Mouse (Mus musculus) limb, embryonic 14.5 days (tissue): ENCODE measurements around the gene H2-Ob. TPM values are rescaled to one million over a fixed set of nuclear protein-coding genes. Genes with fewer than 3 reads are reported as not detected.

Source experiments
- ATAC-seq: fragments of 200-750 bp; cut with Nextera tagmentation; 2 replicates; pipeline ENCODE4 v1.8.0; 2017; ENCODE audit warnings: low read depth, moderate number of reproducible peaks, moderate TSS enrichment; ENCODE audit not compliant: low FRiP score
- DNase-seq: peaks from one replicate; pipeline ENCODE4 v3.0.0-alpha.2; 2015; ENCODE audit warnings: low spot score
- H3K27ac ChIP-seq: fragments of 300-500 bp; sonication (generic); replicated peaks from 2 replicates; pipeline ENCODE4 v1.5.1; 2014; ENCODE audit warnings: low read depth, mild to moderate bottlenecking, low read length, moderate library complexity, mixed read lengths
- H3K27me3 ChIP-seq: fragments of 300-500 bp; sonication (generic); 2 replicates; pipeline ENCODE4 v1.6.1; 2014; ENCODE audit warnings: low read length, mixed read lengths; ENCODE audit not compliant: control insufficient read depth, insufficient read depth
- H3K36me3 ChIP-seq: fragments of 300-500 bp; sonication (generic); 2 replicates; pipeline ENCODE4 v1.6.1; 2014; ENCODE audit warnings: mild to moderate bottlenecking, low read length, moderate library complexity, mixed read lengths; ENCODE audit not compliant: control insufficient read depth, insufficient read depth
- H3K4me1 ChIP-seq: fragments of 300-500 bp; sonication (generic); 2 replicates; pipeline ENCODE4 v1.6.1; 2014; ENCODE audit warnings: antibody characterized with exemption, low read length, mixed read lengths; ENCODE audit not compliant: control insufficient read depth, insufficient read depth
- H3K4me2 ChIP-seq: fragments of 300-500 bp; sonication (generic); replicated peaks from 2 replicates; pipeline ENCODE4 v1.6.1; 2014; ENCODE audit warnings: low read depth, mild to moderate bottlenecking, low read length, moderate library complexity; ENCODE audit not compliant: severe bottlenecking
- H3K4me3 ChIP-seq: fragments of 300-500 bp; sonication (generic); replicated peaks from 2 replicates; pipeline ENCODE4 v1.5.1; 2014; ENCODE audit warnings: low read length
- H3K9ac ChIP-seq: fragments of 300-500 bp; sonication (generic); 2 replicates; pipeline ENCODE4 v1.6.1; 2014; ENCODE audit warnings: mild to moderate bottlenecking, low read depth, low read length, moderate library complexity; ENCODE audit not compliant: severe bottlenecking
- H3K9me3 ChIP-seq: fragments of 300-500 bp; sonication (generic); 2 replicates; pipeline ENCODE4 v1.6.1; 2016; ENCODE audit warnings: low read length; ENCODE audit not compliant: control insufficient read depth
- POLR2A ChIP-seq: fragments of 200-500 bp; IDR thresholded peaks from 2 replicates; pipeline ENCODE4 v1.8.0; 2012; ENCODE audit warnings: inconsistent platforms, mild to moderate bottlenecking, moderate library complexity, borderline replicate concordance; ENCODE audit not compliant: insufficient read depth, insufficient read length; ENCODE audit errors: extremely low read depth
- WGBS: fragments of 180-500 bp; shearing (Covaris S2); extraction: QIAGEN DNeasy Blood & Tissue Kit; methylation state at CpG from one replicate; pipeline ENCODE4 v1.1.7; 2014; 5-methylcytosine and 5-hydroxymethylcytosine counted together
- polyA plus RNA-seq, 2 experiments: library from polyadenylated mRNA; depleted of rRNA in 1 of 2; stranded (reverse) in 1 of 2; unstranded in 1 of 2; fragments of >200 nt; fragmentation: Nextera tagmentation in 1 of 2; extraction: Ambion mirVana in 1 of 2; gene quantifications; 2 replicates each; pipeline versions ENCODE4 v1.2.1 to v1.2.3; 2012 to 2014

The H2-Ob gene
- polyA plus RNA-seq, 2 experiments = 0.06 TPM; not detected in 1

DNA sequence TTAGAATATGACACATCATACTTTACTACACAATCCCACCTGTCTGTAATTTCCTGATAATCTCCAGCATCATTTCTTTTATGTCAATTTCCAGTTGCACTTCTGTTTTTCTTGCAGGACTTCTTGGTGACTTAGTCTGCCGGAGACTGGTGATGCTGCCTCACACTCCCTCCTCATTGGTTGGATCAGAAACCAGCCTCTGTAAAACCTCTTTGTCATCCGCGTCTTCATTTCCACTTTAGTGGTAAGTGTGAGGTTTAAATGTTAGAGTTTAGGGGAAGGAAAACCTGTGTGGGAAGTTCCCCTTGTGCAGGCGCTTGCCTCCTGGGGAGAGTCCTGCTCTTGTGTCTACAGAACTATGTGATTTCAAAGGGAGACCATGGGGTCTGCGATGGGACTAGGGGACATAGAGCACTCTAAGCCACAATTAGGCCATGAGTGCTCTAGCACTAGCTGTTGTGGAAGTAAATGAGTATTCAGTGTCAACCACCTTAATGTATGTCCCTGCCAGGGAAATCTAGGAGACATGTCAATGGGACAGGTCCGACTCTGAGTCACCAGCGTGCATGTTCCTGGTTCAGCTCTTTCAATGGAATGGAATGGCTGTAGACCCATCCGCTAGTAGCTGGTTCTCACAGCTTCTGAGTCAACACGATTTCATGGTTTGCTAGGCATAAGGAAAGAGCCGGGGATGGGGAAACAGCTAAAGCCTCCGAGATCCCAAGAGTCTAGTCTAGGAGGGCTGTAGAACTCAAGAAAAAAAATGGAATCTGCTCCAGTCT lies 19.1 kb downstream of the H2-Ob start, which contains the start of gene H2-Ab1:
Gene H2-Ab1, plus strand, starts transcription at position 96 of the 782 bp plus-strand sequence.
- no peak within 1 kb of the TSS for H3K27ac ChIP-seq
- no peaks in the 10 kb centered on the region for H3K4me1 ChIP-seq
- no peaks in the 10 kb centered on the region for H3K27me3 ChIP-seq
- DNase-seq (peak; percentile 73), ATAC-seq (no peak)
- no peak within 1 kb of the TSS for H3K4me3 ChIP-seq
- H3K4me2 ChIP-seq = no peak within 1 kb of the TSS
- no peaks in the 10 kb centered on the region for H3K9me3 ChIP-seq
- TF ChIP-seq POLR2A = no peak
- no peaks in the 10 kb centered on the region for H3K36me3 ChIP-seq
- H3K9ac ChIP-seq = no peak within 1 kb of the TSS
- 71% methylated on average over 11 of the region's 11 CpGs for WGBS

DNA sequence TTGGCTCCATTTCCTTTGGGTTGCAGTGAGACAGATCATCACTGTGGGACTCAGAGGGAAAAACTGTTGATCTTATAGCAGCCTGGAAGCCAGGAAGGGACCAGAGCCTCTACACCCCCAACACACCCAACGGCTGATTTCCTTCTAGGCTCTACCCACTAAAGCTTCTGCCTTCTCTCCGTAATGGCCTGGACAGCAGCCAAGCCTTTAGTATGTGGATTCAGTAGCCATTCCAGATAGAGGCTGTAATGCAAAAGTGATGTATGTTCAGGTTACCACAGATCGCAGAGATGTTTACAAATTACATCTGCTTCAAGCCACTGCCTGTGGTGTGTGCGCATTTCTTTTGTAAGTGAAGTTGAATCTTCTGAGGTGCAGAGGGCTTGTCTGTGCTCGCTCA lies 21.8 kb downstream of the H2-Ob start:
- Histone ChIP-seq H3K9ac (no peak overlapping the region), H3K27me3 (peaks cover 26% of the 10 kb centered on the region), H3K4me1 (0 out of 2 replicates have a peak, but pooled peaks cover 3% of the 10 kb centered on the region), H3K9me3 (no peaks in the 10 kb centered on the region), H3K4me3 (no peak overlapping the region), H3K27ac (no peak overlapping the region), H3K4me2 (no peak overlapping the region), H3K36me3 (no peaks in the 10 kb centered on the region)
- ATAC-seq = no peak
- WGBS = 56% methylated on average over 5 of the region's 5 CpGs
- no peak for TF ChIP-seq POLR2A
- DNase-seq = peak; percentile 25

DNA sequence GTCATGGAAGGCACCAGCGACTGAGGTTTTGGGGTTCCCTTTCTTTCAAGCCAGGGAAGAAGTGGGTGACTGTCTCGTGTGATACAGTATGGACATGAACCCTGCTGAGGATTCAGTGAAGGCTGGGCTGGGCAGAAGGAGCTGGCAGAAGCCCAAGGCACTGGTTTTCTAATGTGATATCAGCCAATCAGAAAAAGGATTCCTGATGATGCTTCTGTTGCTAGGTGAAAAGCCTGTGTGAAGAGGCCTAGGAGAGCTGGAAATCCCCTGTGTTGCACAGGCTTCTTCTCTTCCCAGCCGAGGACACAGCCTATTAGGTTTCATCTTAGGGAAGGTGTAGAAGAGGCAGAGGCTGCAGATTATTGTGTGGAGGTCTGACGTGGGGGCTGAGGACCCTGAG lies 22.8 kb downstream of the H2-Ob start:
- Histone ChIP-seq H3K27ac (no peak overlapping the region), H3K27me3 (peaks cover 27% of the 10 kb centered on the region), H3K9me3 (no peaks in the 10 kb centered on the region), H3K9ac (no peak overlapping the region), H3K4me2 (no peak overlapping the region), H3K36me3 (no peaks in the 10 kb centered on the region), H3K4me3 (no peak overlapping the region), H3K4me1 (0 out of 2 replicates have a peak, but pooled peaks cover 3% of the 10 kb centered on the region)
- no peak for TF ChIP-seq POLR2A
- ATAC-seq (peak; percentile 41), DNase-seq (peak; percentile 81)
- 31% methylated on average over 4 of the region's 4 CpGs for WGBS

GRCm38 (mm10) chr17:34263068-34263467 lies 24.4 kb downstream of the H2-Ob start:
- Histone ChIP-seq H3K27me3 (peaks cover 27% of the 10 kb centered on the region), H3K4me1 (0 out of 2 replicates have a peak, but pooled peaks cover 3% of the 10 kb centered on the region), H3K4me3 (peak overlapping the region; percentile 35), H3K9me3 (no peaks in the 10 kb centered on the region), H3K27ac (no peak overlapping the region), H3K36me3 (no peaks in the 10 kb centered on the region), H3K9ac (no peak overlapping the region), H3K4me2 (peak overlapping the region; percentile 75)
- under 1% methylated on average over 8 of the region's 8 CpGs for WGBS
- DNase-seq (peak; percentile 89), ATAC-seq (peak; percentile 82)
- no peak for TF ChIP-seq POLR2A

GRCm38 (mm10) chr17:34263811-34264371 lies 25.2 kb downstream of the H2-Ob start:
- WGBS = 5% methylated on average over 14 of the region's 14 CpGs
- no peak for TF ChIP-seq POLR2A
- Histone ChIP-seq H3K4me1 (0 out of 2 replicates have a peak, but pooled peaks cover 3% of the 10 kb centered on the region), H3K4me2 (peak overlapping the region; percentile 94), H3K36me3 (no peaks in the 10 kb centered on the region), H3K27ac (no peak overlapping the region), H3K9ac (no peak overlapping the region), H3K9me3 (no peaks in the 10 kb centered on the region), H3K4me3 (peak overlapping the region; percentile 46), H3K27me3 (peaks cover 27% of the 10 kb centered on the region)
- no peak for ATAC-seq
- DNase-seq = peak; percentile 7
